Mouse (Mus musculus) brain, embryonic 18.5 days (tissue): ENCODE data around the gene Cideb.

ENCODE experiments used
- DNase-seq: peaks from one replicate; pipeline ENCODE4 v3.0.0-alpha.2; 2012; ENCODE audit warnings: low read depth, low spot score

Gene Cideb

DNA sequence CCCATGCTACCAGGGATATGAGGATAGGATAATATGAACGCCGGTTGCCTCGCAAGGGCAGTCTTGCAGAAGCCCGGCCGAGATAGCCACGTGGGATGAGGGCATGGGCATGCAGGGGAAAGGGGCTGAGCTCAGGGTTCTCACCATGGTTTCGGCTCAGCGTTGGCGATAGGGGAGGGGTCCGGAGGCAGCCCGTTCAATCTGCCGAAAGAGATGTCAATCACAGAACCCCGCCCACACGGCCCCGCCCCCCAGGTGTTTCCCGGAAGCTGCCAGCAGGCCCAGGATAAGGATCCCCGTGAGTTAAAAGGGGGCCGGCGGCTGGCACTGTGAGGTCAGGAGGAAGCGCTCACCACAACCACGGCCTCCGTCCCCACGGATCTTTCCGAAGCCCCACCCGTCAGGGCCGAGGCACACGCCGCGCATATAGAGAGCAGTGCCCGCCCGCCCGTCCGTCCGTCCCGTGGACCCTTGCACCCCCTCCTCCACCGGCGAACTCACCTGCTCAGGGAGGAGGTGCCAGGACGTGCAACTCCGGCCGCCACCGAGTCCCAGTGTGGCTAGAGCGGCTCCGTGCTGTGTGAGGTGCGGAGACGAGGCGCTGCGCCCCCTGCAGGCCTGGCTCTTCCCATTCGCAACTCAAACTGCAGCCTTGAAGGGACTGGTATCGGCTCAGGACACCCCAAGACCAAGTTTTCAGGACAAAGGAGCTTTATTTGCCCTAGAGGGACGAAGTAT is 36.4 kb downstream of the Cideb start, which contains the start of gene Rabggta:
Rabggta (minus strand) TSS at position 564 of the 738 bp plus-strand sequence.
- peak; percentile 86 for DNase-seq

DNA sequence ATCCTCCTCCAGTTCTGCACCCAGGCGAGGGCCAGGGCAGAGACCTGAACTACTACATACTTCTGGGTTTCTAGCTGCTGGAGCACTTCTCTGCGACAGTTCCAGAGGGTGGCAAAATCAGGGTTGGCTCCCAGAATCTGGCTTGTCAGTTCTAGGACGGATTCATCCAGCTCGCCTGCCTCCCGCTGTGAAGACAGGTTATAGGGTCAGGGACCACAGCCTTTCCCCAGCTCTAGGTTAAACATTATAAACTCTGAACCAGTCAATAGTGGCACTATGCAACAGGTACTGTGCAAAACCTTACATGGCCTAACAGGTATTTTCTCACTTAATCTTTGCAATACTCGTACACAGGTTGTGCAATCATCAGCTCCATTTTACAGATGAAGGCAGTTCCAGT is 37.2 kb downstream of the Cideb start:
- DNase-seq: no peak

DNA sequence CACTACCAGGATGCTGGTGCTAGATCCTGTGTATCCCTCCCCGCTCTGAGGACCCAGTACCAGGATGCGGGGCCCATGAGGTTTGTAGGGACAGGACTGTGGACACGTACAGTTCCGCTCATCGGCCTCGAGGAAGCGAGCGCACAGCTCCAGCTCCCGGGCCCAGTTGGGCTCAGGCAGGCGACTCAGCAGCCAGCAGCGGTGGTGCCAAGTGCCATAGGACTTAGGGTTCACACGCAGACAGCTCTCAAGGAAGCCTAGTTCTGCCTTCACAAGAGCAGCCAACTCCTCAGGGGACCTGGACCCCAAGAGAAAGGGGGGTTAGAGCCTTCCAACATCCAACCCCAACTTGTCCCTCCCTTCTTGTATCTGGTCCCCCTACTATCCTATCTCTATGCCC is 37.6 kb downstream of the Cideb start:
- no peak for DNase-seq

DNA sequence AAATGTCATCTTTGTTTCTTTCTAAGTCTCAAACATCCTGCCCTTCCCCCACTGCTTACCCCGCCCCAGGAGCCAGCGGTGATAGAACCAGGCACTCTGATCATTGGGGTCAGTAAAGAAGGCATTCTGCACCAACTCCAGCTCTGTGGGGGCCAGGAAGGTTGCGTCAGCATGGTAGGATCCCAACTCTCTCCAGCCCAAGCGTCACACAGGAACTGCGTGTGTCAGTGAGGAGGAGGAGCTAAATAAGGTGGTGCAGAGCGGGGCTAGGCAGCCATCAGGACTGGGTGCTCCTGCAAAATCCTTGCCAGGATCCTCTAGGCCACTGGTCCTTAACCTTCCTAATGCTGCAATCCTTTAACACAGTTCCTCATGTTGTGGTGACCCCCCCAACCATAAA is 38.5 kb downstream of the Cideb start:
- DNase-seq: no peak

DNA sequence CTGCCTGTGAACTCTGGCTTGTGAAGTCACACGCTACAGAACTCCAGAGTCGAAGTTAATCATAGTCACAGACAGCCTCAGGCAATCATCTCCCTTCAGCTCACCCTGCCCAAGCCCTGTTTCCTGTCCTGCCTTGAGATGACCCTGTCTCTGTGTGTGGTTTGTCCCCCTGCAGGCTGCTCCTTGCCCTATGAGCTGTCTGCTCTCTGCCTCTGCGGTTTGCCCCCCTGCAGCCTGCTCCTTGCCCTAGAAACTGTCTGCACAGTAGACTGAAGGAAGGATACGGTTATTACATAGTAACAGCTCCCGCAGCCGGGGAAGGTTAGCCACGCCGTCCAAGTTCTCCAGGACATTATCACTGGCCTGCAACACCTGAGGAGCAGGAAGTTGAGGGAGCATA is 41.4 kb downstream of the Cideb start:
- DNase-seq: no peak

DNA sequence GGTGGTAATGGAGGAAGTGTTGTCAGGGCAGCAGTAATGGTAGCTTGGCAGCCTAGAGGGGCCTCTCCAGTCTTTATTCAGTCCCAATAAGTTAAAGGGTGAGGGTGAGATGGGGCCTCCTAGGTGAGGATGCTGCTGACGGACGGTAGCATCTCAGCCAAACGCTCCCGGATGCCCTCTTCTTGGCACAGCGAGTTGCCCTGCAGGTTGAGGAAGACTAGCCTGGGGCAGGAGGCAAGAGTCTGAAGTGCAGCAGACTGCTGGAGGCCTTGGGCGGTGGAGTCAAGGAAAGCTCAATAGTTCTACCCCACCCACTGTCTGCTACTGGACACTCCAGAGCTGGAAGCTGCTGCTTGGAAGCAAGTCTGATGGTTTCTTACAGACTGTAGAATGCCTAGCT is 42.0 kb downstream of the Cideb start:
- DNase-seq: no peak

DNA sequence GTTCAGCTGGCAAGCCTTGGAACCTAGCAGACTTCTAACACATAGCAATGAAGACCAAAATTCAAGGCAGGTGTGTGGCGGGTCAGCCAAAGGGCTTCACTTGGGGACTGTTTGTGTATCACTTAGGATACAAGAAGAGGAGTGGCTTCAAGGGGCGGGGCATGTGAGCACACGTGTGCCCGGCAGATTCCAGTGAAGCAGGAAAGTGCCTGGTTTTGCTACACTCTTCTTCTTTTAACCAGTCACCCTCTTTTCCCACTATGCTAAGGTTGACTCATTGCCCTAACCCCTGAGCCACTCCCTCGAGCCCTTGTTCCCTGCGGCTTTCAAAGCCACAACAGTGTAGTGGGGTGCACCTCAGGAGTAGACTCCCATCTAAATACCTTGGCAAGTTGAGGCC is 43.4 kb downstream of the Cideb start:
- no peak for DNase-seq

DNA sequence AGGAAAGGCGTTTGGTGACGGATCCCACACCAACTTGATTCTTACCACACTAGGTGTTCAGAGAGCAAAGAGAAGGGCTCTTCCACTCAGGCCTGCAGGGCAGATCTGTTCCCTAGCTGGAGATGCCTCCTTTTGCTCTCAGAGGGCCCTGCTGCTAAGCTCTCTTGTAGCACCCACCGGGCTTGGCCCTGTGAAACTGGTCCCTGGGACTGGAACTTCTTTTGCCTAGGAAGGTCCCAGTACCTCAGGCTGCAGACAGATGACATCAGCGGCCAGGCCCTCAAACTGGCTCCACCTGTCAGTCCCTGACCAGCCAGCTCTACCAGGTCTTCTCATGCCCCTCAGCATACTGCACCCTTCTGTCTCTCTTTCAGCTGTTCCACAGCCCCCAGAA is 44.5 kb downstream of the Cideb start, which contains the start of gene Tgm1:
Tgm1 (minus strand) TSS at position 198 of the 394 bp plus-strand sequence.
- DNase-seq: no peak

DNA sequence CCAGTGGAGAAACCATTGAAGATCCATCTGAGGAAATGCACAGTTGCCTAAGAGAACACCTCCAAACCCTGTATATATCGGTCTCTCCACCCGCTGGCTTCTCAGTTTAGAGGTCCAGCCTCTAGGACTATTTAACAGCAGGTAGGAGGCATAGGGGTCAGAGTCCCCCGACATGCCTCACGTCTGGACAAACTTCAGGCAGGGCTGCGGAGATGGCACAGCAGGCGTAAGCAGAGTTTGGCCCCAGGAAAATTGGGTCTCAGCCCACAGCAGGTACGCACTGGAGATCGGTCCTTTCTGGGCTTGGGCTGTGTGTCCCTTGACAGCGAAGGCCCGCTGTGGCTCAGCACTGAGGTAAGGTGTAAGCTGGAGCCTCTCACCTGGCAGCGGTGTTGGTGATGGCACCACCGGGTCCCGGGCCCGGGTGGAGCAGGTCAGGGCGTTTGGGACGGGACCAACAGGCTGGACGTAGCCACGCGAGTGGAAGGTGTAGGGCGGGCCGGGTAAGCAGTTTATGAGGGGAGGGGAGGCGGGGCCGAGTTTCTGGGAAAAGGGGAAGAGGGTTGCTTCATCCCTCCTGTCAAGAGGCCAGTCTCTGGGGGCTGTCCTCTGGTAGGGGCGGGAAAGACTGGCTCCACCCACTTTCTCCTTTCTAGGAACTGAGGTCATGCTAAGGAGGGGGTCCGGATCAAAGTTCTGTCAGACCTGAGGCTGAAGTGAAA is 45.1 kb downstream of the Cideb start:
- no peak for DNase-seq

DNA sequence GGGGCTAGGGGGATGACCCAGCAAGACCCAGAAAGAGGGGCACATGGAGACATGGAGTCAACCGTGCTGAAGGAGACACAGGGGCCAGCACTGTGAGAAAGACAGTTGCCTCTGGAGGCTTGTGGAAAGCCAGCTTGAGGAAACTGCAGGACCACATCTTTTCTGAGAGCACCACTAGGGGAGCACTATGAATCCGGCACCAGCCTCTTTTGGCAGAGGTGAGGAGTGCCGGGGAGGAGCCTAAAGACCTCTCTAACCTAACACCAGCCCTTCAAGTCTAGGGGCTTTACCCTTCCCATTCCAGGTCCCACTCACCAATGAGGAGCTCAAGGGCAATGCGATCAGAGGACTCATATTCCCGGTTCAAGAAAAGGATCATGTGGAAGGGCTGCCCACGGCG is 46.5 kb downstream of the Cideb start:
- DNase-seq: no peak

DNA sequence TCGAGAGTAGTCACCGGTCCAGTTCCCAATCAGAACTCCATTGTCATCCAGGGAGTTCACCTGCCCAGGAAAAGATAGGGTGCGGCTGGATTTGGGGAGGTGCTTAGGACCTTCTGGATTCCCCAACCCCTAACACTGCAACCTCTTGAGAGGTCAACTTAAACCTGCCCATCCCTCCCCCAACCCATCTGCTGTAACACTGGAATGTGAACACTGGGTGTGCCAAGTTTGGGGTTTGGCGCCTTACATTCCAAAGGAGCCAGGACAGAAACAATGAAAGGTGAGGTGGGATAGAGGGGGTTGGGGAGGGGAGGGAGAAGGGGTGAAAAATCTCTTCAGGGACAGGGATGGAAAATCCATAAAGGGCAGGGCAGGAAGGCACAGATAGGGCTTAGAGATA is 48.7 kb downstream of the Cideb start:
- DNase-seq: no peak

DNA sequence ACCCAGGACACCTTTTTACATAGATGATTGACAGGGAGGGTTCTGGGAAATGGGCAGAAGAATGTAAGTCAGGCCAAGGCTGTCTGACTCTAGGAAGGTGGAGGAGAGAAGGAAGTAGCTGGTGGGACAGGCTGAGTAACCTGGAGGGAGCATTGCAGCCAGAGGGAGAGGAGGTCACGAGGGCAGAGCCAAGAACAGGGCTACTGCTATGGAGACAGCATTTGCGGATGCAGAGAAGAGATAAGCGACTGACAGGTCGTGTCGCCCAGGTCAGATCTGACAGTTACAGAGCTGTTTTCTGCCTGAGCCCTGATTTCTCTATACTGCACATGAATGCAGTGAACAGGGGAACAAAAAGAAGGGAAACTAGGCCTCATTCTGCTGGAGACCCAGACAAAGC is 50.9 kb downstream of the Cideb start:
- no peak for DNase-seq

DNA sequence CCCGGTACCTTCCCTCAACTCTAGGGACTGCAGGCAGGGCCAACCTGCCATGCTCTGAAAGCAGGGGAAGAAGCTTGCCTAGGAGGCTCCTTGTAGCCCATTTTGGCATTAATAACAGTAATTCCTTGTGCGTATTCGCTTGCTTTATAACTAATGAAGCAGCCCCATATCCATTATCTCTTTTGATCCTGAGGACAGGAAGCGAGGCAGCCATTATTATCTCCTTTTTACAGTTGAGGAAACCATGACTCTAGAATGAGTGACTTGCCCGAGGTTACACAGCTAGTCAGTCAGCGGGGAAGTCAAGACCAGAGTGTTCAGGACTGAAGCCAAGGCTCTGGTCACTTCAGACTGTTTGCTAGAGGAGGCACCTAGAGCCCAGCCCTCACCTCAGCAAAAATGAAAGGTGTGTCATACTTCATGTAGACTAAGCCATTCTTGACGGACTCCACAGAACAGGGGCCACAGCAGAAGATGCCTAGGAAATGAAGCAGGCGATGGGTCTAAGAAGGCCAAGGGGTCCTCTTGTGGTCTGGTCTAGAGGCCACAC is 52.1 kb downstream of the Cideb start:
- DNase-seq: no peak
